Mouse (Mus musculus): ENCODE data around the gene Stra6l. TPM values are rescaled to one million over a fixed set of nuclear protein-coding genes. Genes with fewer than 3 reads are reported as not detected.

The Stra6l gene
- polyA plus RNA-seq, 1 experiment: 7.1 TPM

DNA sequence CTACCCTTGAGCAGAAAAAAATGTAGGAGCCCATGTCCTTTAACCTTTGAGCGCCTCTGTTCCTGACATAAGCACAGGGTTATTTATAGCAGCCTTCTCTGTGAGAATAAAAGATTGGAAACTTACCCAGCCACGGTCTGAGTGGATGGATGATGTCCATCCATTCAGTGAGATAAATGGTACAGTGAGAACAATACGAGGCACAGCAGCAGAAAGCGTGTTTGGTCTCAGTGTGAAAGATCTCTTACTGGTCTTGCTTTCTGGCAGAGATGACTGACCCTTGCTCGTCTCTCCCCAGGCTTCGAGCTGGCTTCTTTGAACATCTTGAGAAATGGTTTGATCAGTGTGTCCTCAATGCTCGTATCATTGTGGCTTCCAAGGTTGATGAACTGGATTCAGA lies 68.6 kb downstream of the Stra6l start:
- TF ChIP-seq POLR2A (IDR thresholded peaks at IDR 0.05; ENCODE audit: low read depth, low read length): no peak
- no peaks in the 10 kb centered on the region for H3K4me1 ChIP-seq (ENCODE audit: control insufficient read depth, insufficient read depth, insufficient read length, low read length)
- H3K36me3 ChIP-seq (ENCODE audit: control insufficient read depth, insufficient read depth, low read length): no peaks in the 10 kb centered on the region
- no peak overlapping the region for H3K27ac ChIP-seq (ENCODE audit: insufficient read depth, low read depth, low read length)
- WGBS: 77% methylated on average over 7 of the region's 7 CpGs
- H3K4me3 ChIP-seq (ENCODE audit: low read depth, low read length): no peak overlapping the region
- H3K27me3 ChIP-seq (ENCODE audit: control insufficient read depth, insufficient read depth, low read length): no peaks in the 10 kb centered on the region

DNA sequence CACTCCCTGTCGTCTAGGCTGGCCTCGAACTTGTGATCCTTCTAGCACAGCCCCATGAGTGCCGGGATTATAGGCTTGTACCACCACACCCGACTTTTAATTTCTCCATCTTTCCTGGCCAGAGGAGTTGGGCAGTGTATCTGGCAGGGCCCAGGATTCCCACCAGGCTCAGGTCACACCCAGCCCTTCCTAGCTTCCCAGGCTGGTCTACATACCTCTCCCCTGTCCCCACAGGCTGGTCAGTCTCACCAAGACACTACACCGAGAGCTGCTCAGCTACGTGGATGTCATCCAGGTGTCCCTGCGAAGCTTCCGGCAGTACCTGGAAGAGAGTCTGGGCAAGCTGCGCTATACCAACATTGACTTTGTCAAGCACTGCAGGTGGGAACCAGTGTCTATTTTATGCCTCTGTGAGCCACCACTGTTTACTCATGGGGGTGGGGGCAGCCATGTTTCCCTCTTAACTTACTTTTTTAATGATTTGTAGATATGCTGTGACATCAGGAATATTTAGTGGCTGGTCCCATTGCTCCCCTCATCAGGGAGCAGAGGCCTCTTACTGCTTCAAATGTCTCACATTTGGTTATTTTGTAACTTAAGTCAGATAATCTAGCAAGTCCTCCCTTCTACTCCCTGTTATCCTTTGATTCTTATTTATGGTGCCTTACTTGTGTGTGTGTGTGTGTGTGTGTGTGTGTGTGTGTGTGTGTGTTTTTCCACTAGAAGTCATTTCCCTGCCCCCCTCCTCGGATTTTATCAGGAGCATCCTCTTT lies 73.4 kb downstream of the Stra6l start:
- WGBS: 71% methylated on average over 10 of the region's 10 CpGs
- Histone ChIP-seq H3K4me3 (ENCODE audit: low read depth, low read length) (no peak overlapping the region), H3K27me3 (ENCODE audit: control insufficient read depth, insufficient read depth, low read length) (no peaks in the 10 kb centered on the region), H3K27ac (ENCODE audit: insufficient read depth, low read depth, low read length) (no peak overlapping the region), H3K4me1 (ENCODE audit: control insufficient read depth, insufficient read depth, insufficient read length, low read length) (no peaks in the 10 kb centered on the region), H3K36me3 (ENCODE audit: control insufficient read depth, insufficient read depth, low read length) (no peaks in the 10 kb centered on the region)
- TF ChIP-seq POLR2A (IDR thresholded peaks at IDR 0.05; ENCODE audit: low read depth, low read length) (no peak), CTCF (IDR thresholded peaks at IDR 0.05; ENCODE audit: extremely low read depth, insufficient read length, insufficient replicate concordance, low read depth, low read length) (no peak)

DNA sequence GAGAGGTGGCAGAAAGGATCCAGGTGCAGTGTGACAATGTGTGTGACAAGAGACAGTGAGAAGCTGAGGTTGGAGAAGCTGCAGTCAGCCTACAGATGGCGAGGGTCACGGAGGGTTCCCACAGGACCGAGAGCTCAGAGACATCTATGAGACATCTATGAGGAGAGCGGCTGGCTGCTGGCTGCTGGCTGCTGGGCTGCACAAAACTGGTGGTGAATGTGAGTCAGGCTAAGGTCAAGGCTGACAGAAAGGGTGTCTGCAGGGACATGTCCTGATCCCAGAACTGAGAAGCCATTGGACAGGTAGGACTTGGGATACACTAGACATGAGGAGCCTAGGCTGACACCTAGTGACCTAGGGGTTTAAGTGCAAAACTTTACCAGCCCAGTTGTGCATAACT lies 75.5 kb downstream of the Stra6l start:
- no peak overlapping the region for H3K27ac ChIP-seq (ENCODE audit: insufficient read depth, low read depth, low read length)
- H3K4me1 ChIP-seq (ENCODE audit: control insufficient read depth, insufficient read depth, insufficient read length, low read length): no peaks in the 10 kb centered on the region
- no peaks in the 10 kb centered on the region for H3K27me3 ChIP-seq (ENCODE audit: control insufficient read depth, insufficient read depth, low read length)
- 92% methylated on average over 4 of the region's 4 CpGs for WGBS
- TF ChIP-seq POLR2A (IDR thresholded peaks at IDR 0.05; ENCODE audit: low read depth, low read length): no peak
- no peak for TF ChIP-seq CTCF (IDR thresholded peaks at IDR 0.05; ENCODE audit: extremely low read depth, insufficient read length, insufficient replicate concordance, low read depth, low read length)
- no peak overlapping the region for H3K4me3 ChIP-seq (ENCODE audit: low read depth, low read length)
- no peaks in the 10 kb centered on the region for H3K36me3 ChIP-seq (ENCODE audit: control insufficient read depth, insufficient read depth, low read length)

DNA sequence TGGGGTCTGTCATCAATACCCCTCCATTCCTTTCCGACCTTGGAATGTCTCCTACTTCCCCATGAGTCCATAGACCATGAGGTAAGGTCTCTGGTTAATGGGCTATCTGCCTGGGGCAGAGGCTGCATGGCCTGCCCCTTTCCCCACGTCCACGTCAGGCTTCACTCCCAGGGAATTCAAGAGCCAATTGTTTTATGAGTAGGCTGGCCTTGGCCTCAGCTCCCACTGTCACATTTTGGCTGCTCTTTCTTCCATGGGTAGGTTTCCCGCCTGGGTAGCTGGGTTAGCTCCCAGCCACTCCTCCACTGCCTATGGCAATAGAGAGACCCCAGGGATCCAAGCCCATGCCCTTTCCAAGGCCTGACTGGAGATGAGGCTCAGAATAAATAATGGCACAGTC lies 80.1 kb downstream of the Stra6l start:
- H3K4me1 ChIP-seq (ENCODE audit: control insufficient read depth, insufficient read depth, insufficient read length, low read length): no peaks in the 10 kb centered on the region
- WGBS: 73% methylated on average over 4 of the region's 4 CpGs
- H3K27ac ChIP-seq (ENCODE audit: insufficient read depth, low read depth, low read length): no peak overlapping the region

More for the DNA sequence above, 80.1 kb downstream of the Stra6l start:
- Histone ChIP-seq H3K27me3 (ENCODE audit: control insufficient read depth, insufficient read depth, low read length) (no peaks in the 10 kb centered on the region), H3K4me3 (ENCODE audit: low read depth, low read length) (no peak overlapping the region), H3K36me3 (ENCODE audit: control insufficient read depth, insufficient read depth, low read length) (no peaks in the 10 kb centered on the region)
- TF ChIP-seq POLR2A (IDR thresholded peaks at IDR 0.05; ENCODE audit: low read depth, low read length) (no peak), CTCF (IDR thresholded peaks at IDR 0.05; ENCODE audit: extremely low read depth, insufficient read length, insufficient replicate concordance, low read depth, low read length) (no peak)

Other genes starting within 250 kb of the Stra6l start
- gene Aldh1b1, start 49.6 kb upstream of the Stra6l start, polyA plus RNA-seq (2012; rRNA removed): 55.3 and 276 TPM in 2 replicates
- 0.42 TPM in 1 of 2 replicates, not detected in the other for gene Igfbpl1, start 21.7 kb upstream of the Stra6l start, polyA plus RNA-seq (2012; rRNA removed)
- gene Ccdc180, start 41.6 kb downstream of the Stra6l start, polyA plus RNA-seq (2012; rRNA removed): not detected in 2 replicates
- gene Tdrd7, start 116.7 kb downstream of the Stra6l start, polyA plus RNA-seq (2012; rRNA removed): 8.7 and 21.9 TPM in 2 replicates
- 0.67 and 1.2 TPM in 2 replicates for gene Tmod1, start 190.3 kb downstream of the Stra6l start, polyA plus RNA-seq (2012; rRNA removed)